Mouse (Mus musculus): ENCODE results near the gene Fbf1. TPM values are rescaled to one million over a fixed set of nuclear protein-coding genes. Genes with fewer than 3 reads are reported as not detected.

Gene Fbf1
- 14.2 and 19.6 TPM in 2 replicates for polyA plus RNA-seq (2012; ENCODE audit: low replicate concordance)

DNA sequence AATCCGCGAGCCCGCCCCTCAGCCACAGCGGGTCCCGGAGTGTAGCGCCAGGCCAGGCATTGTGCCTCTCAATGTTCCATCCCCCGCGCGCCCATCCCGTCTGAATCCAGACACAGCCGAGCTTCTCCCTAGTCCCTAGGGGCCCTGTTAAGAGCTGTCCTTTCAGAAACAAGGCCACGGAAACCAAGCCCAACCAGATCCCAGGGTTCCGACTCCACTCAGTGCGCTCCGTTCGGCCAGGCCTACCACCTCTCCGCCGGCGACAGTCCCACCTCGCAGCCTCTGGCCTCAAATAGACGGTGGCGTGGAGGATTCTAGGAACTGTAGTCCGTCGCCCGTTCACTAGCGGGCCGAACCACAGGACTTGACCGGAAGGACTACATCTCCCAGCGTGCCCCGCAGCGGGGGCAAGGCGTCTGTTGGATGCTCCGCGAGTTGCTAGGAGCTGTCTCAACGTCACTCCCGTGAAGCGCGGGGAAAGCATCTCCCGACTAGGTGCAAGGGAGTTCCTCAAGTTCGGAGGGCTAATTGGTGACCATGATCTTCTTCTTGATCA is at the start of gene Fbf1:
Gene Fbf1 (minus strand): TSS at position 283 of the 556 bp plus-strand sequence.

DNA sequence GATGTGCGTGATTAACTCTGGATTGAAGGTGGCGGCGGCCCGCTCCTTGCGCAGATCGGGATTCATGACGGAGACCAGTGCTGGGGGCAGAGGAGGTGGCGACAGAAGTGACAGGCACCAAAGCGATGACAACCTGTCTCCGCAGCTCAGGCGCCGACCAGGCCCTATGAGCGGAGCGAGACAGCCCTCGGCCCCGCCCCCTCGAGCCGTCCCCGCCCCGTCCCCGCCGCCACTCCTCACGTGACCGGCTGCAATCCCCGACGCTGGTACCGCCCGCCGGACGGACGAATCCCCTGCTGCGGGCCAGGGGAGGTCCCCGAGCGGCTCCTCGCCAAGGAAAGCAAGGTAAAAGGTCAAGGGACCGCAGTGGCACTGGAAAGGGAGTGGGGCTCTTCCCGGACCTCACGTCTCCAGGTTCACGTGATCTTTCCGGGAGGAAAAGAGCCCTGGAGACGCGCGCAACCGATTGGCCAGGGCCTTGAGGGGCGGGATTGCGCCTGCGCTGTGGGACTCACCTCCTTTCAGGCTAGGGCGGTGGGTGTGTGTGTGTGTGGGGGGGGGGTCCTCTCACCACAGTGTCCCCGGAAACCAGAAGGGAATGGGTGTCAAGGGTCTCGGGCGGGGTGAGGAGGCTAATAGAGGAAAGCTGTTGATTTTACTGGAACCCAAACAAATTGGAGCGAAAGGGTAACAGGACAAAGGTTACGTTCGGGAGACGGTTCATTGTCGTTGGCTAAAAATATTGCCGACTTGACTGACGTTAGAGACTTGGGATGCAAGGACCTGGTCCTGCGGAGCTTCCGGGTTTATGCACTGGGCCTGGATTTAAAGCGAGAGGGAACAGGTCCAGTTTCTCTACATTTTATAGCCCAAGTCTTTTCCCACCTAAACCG is 30.9 kb upstream of the Fbf1 start, which contains the start of the genes Ten1 and Acox1:
Gene Ten1 (plus strand): TSS at position 217 of the 893 bp plus-strand sequence.
Gene Acox1 (minus strand): TSS at position 407 of the 893 bp plus-strand sequence.

DNA sequence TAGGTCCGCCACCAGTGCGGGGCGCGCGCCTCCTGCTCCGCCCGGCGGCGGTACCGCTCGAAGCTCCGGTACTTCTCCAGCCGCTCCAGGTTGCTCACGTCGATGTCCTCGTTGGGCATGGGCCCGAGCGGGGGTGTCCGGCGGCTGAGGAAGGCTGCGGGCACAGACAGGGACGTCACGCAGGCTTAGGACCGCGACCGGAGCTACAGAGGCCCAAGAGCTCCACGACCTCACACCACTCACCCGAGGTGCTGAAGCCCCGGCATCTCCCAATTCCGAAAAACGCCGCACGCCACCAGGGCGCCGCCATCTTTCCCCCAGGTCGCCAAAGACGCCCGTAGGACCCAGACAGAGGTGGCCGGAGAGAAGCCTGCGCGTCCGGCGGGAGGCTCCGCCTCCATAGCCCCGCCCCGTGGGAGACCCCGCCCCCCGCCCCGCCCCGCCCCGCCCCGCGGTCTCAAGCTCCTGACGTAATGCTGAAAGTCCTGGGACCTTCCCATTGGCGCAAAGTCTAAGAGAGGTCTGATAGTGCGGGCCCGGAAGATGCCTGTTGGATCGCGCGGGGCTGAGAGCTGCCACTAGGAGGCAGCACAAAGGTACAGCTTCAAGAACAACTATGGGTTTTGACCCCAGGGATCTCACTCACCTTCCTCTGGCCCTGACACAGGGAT is 29.4 kb downstream of the Fbf1 start, which contains the start of gene Mrpl38:
Gene Mrpl38 (minus strand): TSS at position 401 of the 671 bp plus-strand sequence.

DNA sequence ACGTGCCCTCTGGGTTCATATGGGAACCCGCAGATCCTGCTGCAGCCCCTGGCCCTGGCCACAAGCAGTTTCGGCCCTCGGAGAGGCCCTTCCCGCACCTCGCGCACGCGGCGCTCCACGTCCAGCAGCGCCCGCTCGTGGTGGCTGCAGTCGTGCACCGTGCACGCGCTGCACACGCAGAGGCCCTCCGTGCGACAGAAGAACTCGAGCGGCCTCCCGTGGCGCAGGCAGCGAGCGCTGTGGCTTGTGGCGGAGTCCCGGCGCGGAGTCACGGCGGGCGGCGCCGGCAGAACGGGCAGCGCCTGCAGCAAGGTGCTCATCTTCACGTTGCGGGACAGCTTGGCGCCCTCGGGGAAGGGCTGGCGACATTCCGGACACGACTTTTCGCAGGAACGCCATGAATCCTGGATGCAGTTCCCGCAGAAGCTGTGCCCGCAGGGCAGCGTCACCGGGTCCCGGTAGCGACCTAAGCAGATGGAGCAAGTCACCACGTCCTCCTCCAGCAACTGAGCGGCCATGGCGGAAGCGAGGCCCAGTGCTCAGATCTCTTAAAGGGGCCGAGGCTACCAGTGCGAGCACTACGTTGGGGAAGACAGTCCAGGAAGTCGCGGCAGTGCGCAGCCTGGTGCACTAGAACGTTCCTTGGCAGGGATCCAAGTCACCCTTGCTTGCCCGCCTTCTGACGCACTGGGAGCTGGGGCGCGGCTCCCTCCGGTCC is 37.3 kb downstream of the Fbf1 start, which contains the start of gene Trim65:
Gene Trim65 (minus strand): TSS at position 641 of the 718 bp plus-strand sequence.

DNA sequence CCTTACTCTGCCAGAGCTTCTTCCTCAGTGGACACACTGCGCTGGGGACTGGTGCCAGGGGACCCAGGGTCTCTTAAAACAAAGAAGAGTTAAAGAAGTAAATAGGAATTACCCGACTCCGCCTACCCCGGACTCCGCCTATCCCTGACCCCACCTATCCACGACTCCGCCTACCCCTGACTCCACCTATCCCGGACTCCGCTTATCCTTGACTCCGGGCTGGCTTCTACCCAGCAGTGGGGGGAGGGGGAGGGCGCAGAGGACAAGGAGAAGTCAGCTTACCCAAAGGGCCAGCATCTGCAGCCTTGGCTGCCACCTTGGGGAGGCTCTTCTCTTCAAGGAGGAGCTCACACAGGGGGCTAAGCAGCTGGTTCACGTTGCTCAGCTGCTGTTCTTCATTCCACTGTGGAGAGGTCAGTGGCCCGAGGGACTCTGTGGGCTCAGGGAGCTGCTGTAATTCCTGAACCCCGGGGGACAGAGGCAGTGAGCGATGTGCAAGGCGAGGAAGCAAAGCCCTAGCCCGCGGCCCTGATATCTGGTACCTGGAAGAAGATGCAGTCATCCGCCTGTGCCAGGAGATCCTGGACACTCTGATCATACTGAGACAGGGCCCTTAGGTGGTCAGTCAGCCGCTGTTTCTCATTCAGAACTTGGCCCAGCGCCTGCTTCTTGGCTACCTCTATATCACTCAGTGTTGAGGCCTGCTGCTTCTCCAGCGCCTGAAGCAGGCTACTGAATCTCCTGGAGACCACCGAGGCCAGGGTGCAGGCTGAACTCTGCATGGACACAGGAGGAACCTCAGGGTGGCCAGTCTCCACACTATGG is 40.6 kb downstream of the Fbf1 start, which contains the start of gene Trim47:
Gene Trim47 (minus strand): TSS at position 55 of the 825 bp plus-strand sequence.

Other genes with a start within 250 kb of the Fbf1 start
- gene Sap30bp, start 234.9 kb downstream of the Fbf1 start, polyA plus RNA-seq (2012; ENCODE audit: low replicate concordance), result 15.9 and 37.4 TPM in 2 replicates
- 24.4 and 46.6 TPM in 2 replicates for gene Recql5, start 234.7 kb downstream of the Fbf1 start, polyA plus RNA-seq (2012; ENCODE audit: low replicate concordance)
- 0.18 and 0.31 TPM in 2 replicates for gene Itgb4, start 193.5 kb downstream of the Fbf1 start, polyA plus RNA-seq (2012; ENCODE audit: low replicate concordance)
- 21.0 and 29.6 TPM in 2 replicates for gene Galk1, start 155.4 kb downstream of the Fbf1 start, polyA plus RNA-seq (2012; ENCODE audit: low replicate concordance)
- 458 and 1,037 TPM in 2 replicates for gene H3f3b, start 140.2 kb downstream of the Fbf1 start, polyA plus RNA-seq (2012; ENCODE audit: low replicate concordance)
- gene Unk, start 137.8 kb downstream of the Fbf1 start, polyA plus RNA-seq (2012; ENCODE audit: low replicate concordance), result 65.3 and 71.0 TPM in 2 replicates
- gene Unc13d, start 90.2 kb downstream of the Fbf1 start, polyA plus RNA-seq (2012; ENCODE audit: low replicate concordance), result 139 and 389 TPM in 2 replicates
- gene Wbp2, start 81.2 kb downstream of the Fbf1 start, polyA plus RNA-seq (2012; ENCODE audit: low replicate concordance), result 508 and 688 TPM in 2 replicates
- 5.8 and 8.8 TPM in 2 replicates for gene Trim47, start 41.0 kb downstream of the Fbf1 start, polyA plus RNA-seq (2012; ENCODE audit: low replicate concordance)
- gene Trim65, start 37.0 kb downstream of the Fbf1 start, polyA plus RNA-seq (2012; ENCODE audit: low replicate concordance), result 10.8 and 13.2 TPM in 2 replicates
- gene Mrpl38, start 29.3 kb downstream of the Fbf1 start, polyA plus RNA-seq (2012; ENCODE audit: low replicate concordance), result 62.8 and 112 TPM in 2 replicates
- 97.8 and 110 TPM in 2 replicates for gene Ten1, start 30.7 kb upstream of the Fbf1 start, polyA plus RNA-seq (2012; ENCODE audit: low replicate concordance)
- 2.6 and 2.8 TPM in 2 replicates for gene Acox1, start 30.9 kb upstream of the Fbf1 start, polyA plus RNA-seq (2012; ENCODE audit: low replicate concordance)
- gene Evpl, start 69.9 kb upstream of the Fbf1 start, polyA plus RNA-seq (2012; ENCODE audit: low replicate concordance), result 0.19 and 0.62 TPM in 2 replicates
- 17.7 and 20.3 TPM in 2 replicates for gene Srp68, start 106.1 kb upstream of the Fbf1 start, polyA plus RNA-seq (2012; ENCODE audit: low replicate concordance)
- not detected in 2 replicates for gene Galr2, start 112.8 kb upstream of the Fbf1 start, polyA plus RNA-seq (2012; ENCODE audit: low replicate concordance)
- 16.1 and 18.5 TPM in 2 replicates for gene Exoc7, start 139.1 kb upstream of the Fbf1 start, polyA plus RNA-seq (2012; ENCODE audit: low replicate concordance)
- gene Foxj1, start 167.2 kb upstream of the Fbf1 start, polyA plus RNA-seq (2012; ENCODE audit: low replicate concordance), result 0.47 and 0.99 TPM in 2 replicates
- 10.1 and 26.1 TPM in 2 replicates for gene Rnf157, start 244.9 kb upstream of the Fbf1 start, polyA plus RNA-seq (2012; ENCODE audit: low replicate concordance)

Data from hematopoietic multipotent progenitor cell, adult 10-12 weeks (in vitro differentiated cells).